Mouse (Mus musculus): ENCODE measurements at regions not wholly inside any gene's neighbourhood (a gene's known extent, or its start where the extent isn't known, plus 50 kb on each side); places are given as distances from the start of the nearest gene placed in this dataset.

- Histone ChIP-seq H3K4me2 (ENCODE audit: low read depth) (no peak overlapping the region), H3K27ac (ENCODE audit: low read depth, low read length) (no peak overlapping the region), H3K36me3 (ENCODE audit: insufficient read depth) (no peaks in the 10 kb centered on the region), H3K4me1 (ENCODE audit: insufficient read depth) (0 out of 2 replicates have a peak, but pooled peaks cover 4% of the 10 kb centered on the region), H3K27me3 (ENCODE audit: insufficient read depth, low read length) (no peaks in the 10 kb centered on the region), H3K9ac (no peak overlapping the region), H3K4me3 (ENCODE audit: low read depth, low read length) (no peak overlapping the region), H3K9me3 (ENCODE audit: low read length) (no peaks in the 10 kb centered on the region)
- DNase-seq = no peak
- TF ChIP-seq CTCF (IDR thresholded peaks at IDR 0.05; ENCODE audit: low read depth) = no peak
- ATAC-seq = peak; percentile 60
- WGBS = 56% methylated on average over 10 of the region's 10 CpGs
These were observed 220.0 kb upstream of the Gm9767 start for GRCm38 (mm10) chr10:25857954-25858616.

- Histone ChIP-seq H3K9ac (no peak overlapping the region), H3K9me3 (ENCODE audit: low read length) (no peaks in the 10 kb centered on the region), H3K27ac (ENCODE audit: low read depth, low read length) (no peak overlapping the region), H3K36me3 (ENCODE audit: insufficient read depth) (no peaks in the 10 kb centered on the region), H3K4me2 (ENCODE audit: low read depth) (no peak overlapping the region), H3K4me1 (ENCODE audit: insufficient read depth) (no peaks in the 10 kb centered on the region), H3K27me3 (ENCODE audit: insufficient read depth, low read length) (no peaks in the 10 kb centered on the region), H3K4me3 (ENCODE audit: low read depth, low read length) (no peak overlapping the region)
- TF ChIP-seq CTCF (IDR thresholded peaks at IDR 0.05; ENCODE audit: low read depth) = no peak
- ATAC-seq = no peak
- no peak for DNase-seq
These were observed 233.7 kb upstream of the Gm9767 start for GRCm38 (mm10) chr10:25844348-25844747.

DNA sequence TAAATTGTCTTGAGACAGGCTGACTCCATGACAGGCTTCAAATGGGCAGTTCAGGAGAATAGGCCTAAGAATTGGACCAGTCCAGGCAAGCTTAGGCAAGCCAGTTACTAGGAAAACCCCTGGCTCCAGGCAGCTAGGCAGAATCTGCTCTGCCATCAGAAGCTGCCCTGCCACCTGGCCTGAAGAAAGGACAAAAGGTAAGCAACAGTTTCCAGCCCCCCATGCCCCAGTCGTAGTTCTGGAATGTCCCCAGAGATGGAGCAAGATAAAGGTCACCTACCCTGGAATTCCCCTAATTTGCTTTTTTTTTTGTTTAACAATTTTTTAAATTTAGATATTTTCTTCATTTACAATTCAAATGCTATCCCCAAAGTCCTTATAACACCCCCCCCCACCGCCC is 248.8 kb upstream of the Gm9767 start:
- WGBS = 85% methylated on average over 2 of the region's 2 CpGs
- no peak overlapping the region for H3K9ac ChIP-seq
- no peaks in the 10 kb centered on the region for H3K36me3 ChIP-seq (ENCODE audit: insufficient read depth)
- H3K4me2 ChIP-seq (ENCODE audit: low read depth) = no peak overlapping the region
- TF ChIP-seq CTCF (IDR thresholded peaks at IDR 0.05; ENCODE audit: low read depth) = no peak
- ATAC-seq (no peak), DNase-seq (no peak)
- no peaks in the 10 kb centered on the region for H3K27me3 ChIP-seq (ENCODE audit: insufficient read depth, low read length)
- no peaks in the 10 kb centered on the region for H3K9me3 ChIP-seq (ENCODE audit: low read length)
- no peak overlapping the region for H3K27ac ChIP-seq (ENCODE audit: low read depth, low read length)
- H3K4me3 ChIP-seq (ENCODE audit: low read depth, low read length) = no peak overlapping the region
- H3K4me1 ChIP-seq (ENCODE audit: insufficient read depth) = no peaks in the 10 kb centered on the region

GRCm38 (mm10) chr10:25804223-25804622 is 268.2 kb upstream of the Smlr1 start:
- DNase-seq (no peak), ATAC-seq (no peak)
- Histone ChIP-seq H3K4me2 (ENCODE audit: low read depth) (no peak overlapping the region), H3K27ac (ENCODE audit: low read depth, low read length) (no peak overlapping the region), H3K4me3 (ENCODE audit: low read depth, low read length) (no peak overlapping the region), H3K27me3 (ENCODE audit: insufficient read depth, low read length) (no peaks in the 10 kb centered on the region), H3K9ac (no peak overlapping the region), H3K36me3 (ENCODE audit: insufficient read depth) (no peaks in the 10 kb centered on the region), H3K4me1 (ENCODE audit: insufficient read depth) (no peaks in the 10 kb centered on the region), H3K9me3 (ENCODE audit: low read length) (no peaks in the 10 kb centered on the region)
- WGBS = 79% methylated on average over 3 of the region's 3 CpGs
- no peak for TF ChIP-seq CTCF (IDR thresholded peaks at IDR 0.05; ENCODE audit: low read depth)

DNA sequence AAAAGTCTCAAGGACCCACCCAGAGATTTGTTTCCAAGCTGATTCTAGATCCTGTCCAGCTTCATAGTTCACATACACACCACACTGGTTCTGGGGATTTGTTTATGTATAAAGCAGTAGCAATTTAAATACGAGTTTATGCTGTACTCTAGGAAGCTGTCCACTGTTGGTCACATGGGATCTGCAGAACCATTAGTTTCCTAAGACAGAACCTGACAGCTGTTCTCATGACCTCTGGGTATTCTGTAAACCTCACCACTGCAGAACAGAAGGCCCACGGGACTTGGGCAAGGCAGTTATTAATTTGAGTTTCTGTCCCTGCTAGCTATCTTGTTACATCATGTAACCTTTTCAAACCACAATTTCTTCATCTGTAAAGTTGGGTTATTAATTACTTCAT is 265.4 kb upstream of the Smlr1 start:
- H3K9ac ChIP-seq = no peak overlapping the region
- H3K36me3 ChIP-seq (ENCODE audit: insufficient read depth) = no peaks in the 10 kb centered on the region
- H3K27me3 ChIP-seq (ENCODE audit: insufficient read depth, low read length) = no peaks in the 10 kb centered on the region
- H3K27ac ChIP-seq (ENCODE audit: low read depth, low read length) = no peak overlapping the region
- no peak overlapping the region for H3K4me3 ChIP-seq (ENCODE audit: low read depth, low read length)
- no peak for DNase-seq
- H3K9me3 ChIP-seq (ENCODE audit: low read length) = no peaks in the 10 kb centered on the region
- WGBS = 84% methylated on average over 2 of the region's 2 CpGs
- no peak for ATAC-seq
- no peak for TF ChIP-seq CTCF (IDR thresholded peaks at IDR 0.05; ENCODE audit: low read depth)
- H3K4me2 ChIP-seq (ENCODE audit: low read depth) = no peak overlapping the region
- no peaks in the 10 kb centered on the region for H3K4me1 ChIP-seq (ENCODE audit: insufficient read depth)

- no peak for DNase-seq
- H3K9me3 ChIP-seq (ENCODE audit: low read length) = no peaks in the 10 kb centered on the region
- no peaks in the 10 kb centered on the region for H3K27me3 ChIP-seq (ENCODE audit: insufficient read depth, low read length)
- no peak; the same call in 1 of the 2 replicates for ATAC-seq
- TF ChIP-seq CTCF (IDR thresholded peaks at IDR 0.05; ENCODE audit: low read depth) = no peak
- 81% methylated on average over 2 of the region's 2 CpGs for WGBS
- H3K9ac ChIP-seq = no peak overlapping the region
- no peak overlapping the region for H3K4me2 ChIP-seq (ENCODE audit: low read depth)
- H3K27ac ChIP-seq (ENCODE audit: low read depth, low read length) = no peak overlapping the region
- H3K4me1 ChIP-seq (ENCODE audit: insufficient read depth) = no peaks in the 10 kb centered on the region
- H3K4me3 ChIP-seq (ENCODE audit: low read depth, low read length) = no peak overlapping the region
- H3K36me3 ChIP-seq (ENCODE audit: insufficient read depth) = no peaks in the 10 kb centered on the region
These were observed 262.8 kb upstream of the Smlr1 start for GRCm38 (mm10) chr10:25798881-25799280.

DNA sequence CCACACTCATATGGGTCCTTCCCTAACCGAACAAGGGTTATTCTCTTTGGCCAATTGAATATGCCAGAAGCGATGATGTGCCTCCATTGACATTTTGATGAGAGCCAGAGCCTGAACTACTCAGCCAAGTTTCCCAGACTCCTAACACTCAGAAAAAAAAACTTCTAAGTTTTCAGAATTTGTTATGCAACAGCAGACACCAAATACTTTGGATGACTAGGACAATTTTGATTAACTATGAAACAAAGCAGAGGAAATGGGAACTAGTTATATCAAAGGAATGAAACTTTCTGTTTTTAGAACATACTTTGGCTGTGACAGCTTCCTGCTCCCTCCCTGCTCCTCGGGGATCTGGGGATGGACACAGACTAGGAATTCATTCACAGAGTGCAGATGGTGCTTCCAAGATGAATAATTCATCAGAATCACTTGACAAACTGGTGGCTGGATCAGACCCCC is 254.3 kb upstream of the Smlr1 start:
- TF ChIP-seq CTCF (IDR thresholded peaks at IDR 0.05; ENCODE audit: low read depth) = no peak
- Histone ChIP-seq H3K4me3 (ENCODE audit: low read depth, low read length) (no peak overlapping the region), H3K27ac (ENCODE audit: low read depth, low read length) (no peak overlapping the region), H3K4me2 (ENCODE audit: low read depth) (no peak overlapping the region), H3K27me3 (ENCODE audit: insufficient read depth, low read length) (no peaks in the 10 kb centered on the region), H3K4me1 (ENCODE audit: insufficient read depth) (no peaks in the 10 kb centered on the region), H3K9ac (no peak overlapping the region), H3K9me3 (ENCODE audit: low read length) (no peaks in the 10 kb centered on the region), H3K36me3 (ENCODE audit: insufficient read depth) (no peaks in the 10 kb centered on the region)
- ATAC-seq = no peak
- WGBS = 51% methylated on average over 3 of the region's 3 CpGs
- DNase-seq = no peak
